Mouse (Mus musculus) neural tube, embryonic 13.5 days (tissue): ENCODE results near the gene P3h3. TPM values are rescaled to one million over a fixed set of nuclear protein-coding genes. Genes with fewer than 3 reads are reported as not detected.
A peak's percentile ranks its signal among the peaks of the same experiment; 100 is the strongest.
"Not testable (repeated sequence)": the region's sequence is repeated elsewhere in the genome, so short reads cannot be mapped to it uniquely, and the experiment has no call there.

Experiments
- ATAC-seq: fragments of 200-750 bp; cut with Nextera tagmentation; 2 replicates; pipeline ENCODE4 v1.8.0; 2017; ENCODE audit warnings: low read depth, mild to moderate bottlenecking, moderate TSS enrichment, moderate library complexity
- H3K27ac ChIP-seq: fragments of 300-500 bp; sonication (generic); replicated peaks from 2 replicates; pipeline ENCODE4 v1.5.1; 2015; ENCODE audit warnings: moderate library complexity, mild to moderate bottlenecking, inconsistent platforms
- H3K27me3 ChIP-seq: fragments of 300-500 bp; sonication (generic); 2 replicates; pipeline ENCODE4 v1.6.1; 2015; ENCODE audit warnings: mild to moderate bottlenecking, inconsistent platforms
- H3K36me3 ChIP-seq: fragments of 300-500 bp; sonication (generic); 2 replicates; pipeline ENCODE4 v1.6.1; 2015; ENCODE audit warnings: mild to moderate bottlenecking, inconsistent platforms
- H3K4me1 ChIP-seq: fragments of 300-500 bp; sonication (generic); replicated peaks from 2 replicates; pipeline ENCODE4 v1.6.1; 2015; ENCODE audit warnings: inconsistent platforms
- H3K4me2 ChIP-seq: fragments of 300-500 bp; sonication (generic); 2 replicates; pipeline ENCODE4 v1.6.1; 2015; ENCODE audit warnings: inconsistent platforms, mild to moderate bottlenecking, moderate library complexity
- H3K4me3 ChIP-seq: fragments of 300-500 bp; sonication (generic); 2 replicates; pipeline ENCODE4 v1.5.1; 2015; ENCODE audit warnings: mild to moderate bottlenecking, inconsistent platforms
- H3K9ac ChIP-seq: fragments of 300-500 bp; sonication (generic); 2 replicates; pipeline ENCODE4 v1.6.1; 2015; ENCODE audit warnings: moderate library complexity, mild to moderate bottlenecking, inconsistent platforms
- H3K9me3 ChIP-seq: fragments of 300-500 bp; sonication (generic); 2 replicates; pipeline ENCODE4 v1.6.1; 2016; ENCODE audit warnings: inconsistent platforms
- WGBS: fragments of 180-500 bp; shearing (Covaris S2); methylation state at CpG from one replicate; pipeline ENCODE4 v1.1.7; 2015; 5-methylcytosine and 5-hydroxymethylcytosine counted together
- polyA plus RNA-seq: library from polyadenylated mRNA; unstranded; fragments of >200 nt; fragmentation: Nextera tagmentation; extraction: Ambion mirVana; gene quantifications from 2 replicates; pipeline ENCODE4 v1.2.1, GENCODE M21; 2015

Gene P3h3
- polyA plus RNA-seq, 1 experiment from 2014 or later: 20.6 TPM

- peaks cover 56% of the 10 kb centered on the region for H3K4me1 ChIP-seq
- peak overlapping the region; percentile 58 for H3K4me3 ChIP-seq
- no peak overlapping the region for H3K27ac ChIP-seq
- H3K4me2 ChIP-seq: peak overlapping the region; percentile 81
- H3K9me3 ChIP-seq: no peaks in the 10 kb centered on the region
- H3K27me3 ChIP-seq: no peaks in the 10 kb centered on the region
- no peak for ATAC-seq
- H3K9ac ChIP-seq: peak overlapping the region; percentile 85
- H3K36me3 ChIP-seq: peaks cover 42% of the 10 kb centered on the region
- 88% methylated on average over 24 of the region's 24 CpGs for WGBS
These were observed 45.6 kb downstream of the P3h3 start for GRCm38 (mm10) chr6:124811701-124812560.

- Histone ChIP-seq H3K27me3 (no peaks in the 10 kb centered on the region), H3K4me3 (no peak overlapping the region), H3K27ac (no peak overlapping the region), H3K4me1 (peaks cover 59% of the 10 kb centered on the region), H3K4me2 (no peak overlapping the region), H3K9me3 (no peaks in the 10 kb centered on the region), H3K9ac (no peak overlapping the region), H3K36me3 (peaks cover 36% of the 10 kb centered on the region)
- ATAC-seq: no peak
- WGBS: 86% methylated on average over 4 of the region's 4 CpGs
These were observed 46.2 kb downstream of the P3h3 start for GRCm38 (mm10) chr6:124811403-124811665.

GRCm38 (mm10) chr6:124810566-124811402 is 46.8 kb downstream of the P3h3 start:
- WGBS: 86% methylated on average over 11 of the region's 11 CpGs
- Histone ChIP-seq H3K4me1 (peaks cover 64% of the 10 kb centered on the region), H3K4me2 (peak overlapping the region; percentile 92; the same call in 1 of the 2 replicates), H3K36me3 (peaks cover 31% of the 10 kb centered on the region), H3K9ac (peak overlapping the region; percentile 1; the same call in 1 of the 2 replicates)
- H3K4me3 ChIP-seq, H3K9me3 ChIP-seq, H3K27ac ChIP-seq, ATAC-seq, H3K27me3 ChIP-seq: not testable (repeated sequence)

GRCm38 (mm10) chr6:124809775-124810538 is 47.6 kb downstream of the P3h3 start:
- peaks cover 68% of the 10 kb centered on the region for H3K4me1 ChIP-seq
- peaks cover 22% of the 10 kb centered on the region for H3K36me3 ChIP-seq
- H3K27me3 ChIP-seq: no peaks in the 10 kb centered on the region
- ATAC-seq: 0 out of 2 replicates have a peak, but pooled peaks have one; percentile 0
- no peaks in the 10 kb centered on the region for H3K9me3 ChIP-seq
- H3K9ac ChIP-seq: peak overlapping the region; percentile 75
- peak overlapping the region; percentile 50 for H3K4me3 ChIP-seq
- H3K4me2 ChIP-seq: peak overlapping the region; percentile 92
- WGBS: 46% methylated on average over 14 of the region's 14 CpGs
- H3K27ac ChIP-seq: 0 out of 2 replicates have a peak overlapping the region, but pooled peaks have one; percentile 14

- Histone ChIP-seq H3K27ac (peak overlapping the region; percentile 78), H3K4me3 (peak overlapping the region; percentile 50), H3K27me3 (no peaks in the 10 kb centered on the region), H3K4me2 (peak overlapping the region; percentile 92), H3K9me3 (no peaks in the 10 kb centered on the region), H3K36me3 (peaks cover 21% of the 10 kb centered on the region), H3K9ac (peak overlapping the region; percentile 75), H3K4me1 (peaks cover 60% of the 10 kb centered on the region)
- WGBS: under 1% methylated on average over 35 of the region's 35 CpGs
- ATAC-seq: 0 out of 2 replicates have a peak, but pooled peaks have one; percentile 2
These were observed 48.3 kb downstream of the P3h3 start for GRCm38 (mm10) chr6:124809052-124809774.

- peaks cover 58% of the 10 kb centered on the region for H3K4me1 ChIP-seq
- peak; percentile 11 for ATAC-seq
These were observed 49.1 kb downstream of the P3h3 start, which contains the start of gene Spsb2 for GRCm38 (mm10) chr6:124808358-124809012. Spsb2 (plus strand) TSS chr6:124808661.

GRCm38 (mm10) chr6:124807986-124808357 is 49.6 kb downstream of the P3h3 start:
- 84% methylated on average over 6 of the region's 6 CpGs for WGBS
- Histone ChIP-seq H3K9me3 (no peaks in the 10 kb centered on the region), H3K4me3 (peak overlapping the region; percentile 50; the same call in 1 of the 2 replicates), H3K4me1 (peaks cover 54% of the 10 kb centered on the region), H3K27ac (peak overlapping the region; percentile 78; the same call in 1 of the 2 replicates), H3K4me2 (peak overlapping the region; percentile 92), H3K36me3 (peaks cover 21% of the 10 kb centered on the region), H3K27me3 (no peaks in the 10 kb centered on the region), H3K9ac (peak overlapping the region; percentile 75)
- no peak for ATAC-seq

More at GRCm38 (mm10) chr6:124808358-124809012, 49.1 kb downstream of the P3h3 start, which contains the start of gene Spsb2:
- Histone ChIP-seq H3K9ac (peak within 1 kb of the TSS; percentile 75), H3K9me3 (no peaks in the 10 kb centered on the region), H3K4me3 (peak within 1 kb of the TSS; percentile 50), H3K27me3 (no peaks in the 10 kb centered on the region), H3K4me2 (peak within 1 kb of the TSS; percentile 92), H3K36me3 (peaks cover 21% of the 10 kb centered on the region), H3K27ac (peak within 1 kb of the TSS; percentile 78)
- 5% methylated on average over 28 of the region's 29 CpGs for WGBS

- Histone ChIP-seq H3K9ac (no peak overlapping the region), H3K36me3 (peaks cover 20% of the 10 kb centered on the region), H3K4me2 (no peak overlapping the region), H3K9me3 (no peaks in the 10 kb centered on the region), H3K4me1 (peaks cover 48% of the 10 kb centered on the region), H3K27ac (no peak overlapping the region), H3K27me3 (no peaks in the 10 kb centered on the region), H3K4me3 (no peak overlapping the region)
- WGBS: 91% methylated on average over 4 of the region's 4 CpGs
- ATAC-seq: no peak
These were observed 50.2 kb downstream of the P3h3 start for GRCm38 (mm10) chr6:124807366-124807765.

GRCm38 (mm10) chr6:124806446-124807140 is 51.0 kb downstream of the P3h3 start:
- H3K9ac ChIP-seq: no peak overlapping the region
- peaks cover 12% of the 10 kb centered on the region for H3K36me3 ChIP-seq
- no peaks in the 10 kb centered on the region for H3K27me3 ChIP-seq
- no peaks in the 10 kb centered on the region for H3K9me3 ChIP-seq
- peaks cover 40% of the 10 kb centered on the region for H3K4me1 ChIP-seq
- peak overlapping the region; percentile 82 for H3K27ac ChIP-seq
- WGBS: 76% methylated on average over 7 of the region's 7 CpGs
- ATAC-seq: no peak
- peak overlapping the region; percentile 74 for H3K4me2 ChIP-seq
- H3K4me3 ChIP-seq: peak overlapping the region; percentile 44
